Mouse (Mus musculus) liver, adult 2 months (tissue): ENCODE results near the gene Gbx2. TPM values are rescaled to one million over a fixed set of nuclear protein-coding genes. Genes with fewer than 3 reads are reported as not detected.
A peak's percentile ranks its signal among the peaks of the same experiment; 100 is the strongest.

Experiments
- DNase-seq: peaks from one replicate; pipeline ENCODE4 v3.0.0-alpha.2; 2011; ENCODE audit warnings: low read depth, low spot score; ENCODE audit errors: extremely low read depth
- H3K27ac ChIP-seq: fragments of 200-500 bp; replicated peaks from 2 replicates; pipeline ENCODE4 v1.5.1; 2012; ENCODE audit warnings: low read depth, mild to moderate bottlenecking, control low read depth, inconsistent platforms, low read length; ENCODE audit not compliant: insufficient read depth
- H3K27me3 ChIP-seq: fragments of 200-500 bp; 2 replicates; pipeline ENCODE4 v1.6.1; 2012; ENCODE audit warnings: mild to moderate bottlenecking, moderate library complexity, low read length, inconsistent platforms; ENCODE audit not compliant: control insufficient read depth, insufficient read depth
- H3K36me3 ChIP-seq: fragments of 200-500 bp; 2 replicates; pipeline ENCODE4 v1.6.1; 2012; ENCODE audit warnings: low read length, inconsistent platforms; ENCODE audit not compliant: control insufficient read depth, insufficient read depth
- H3K4me1 ChIP-seq: fragments of 200-500 bp; 2 replicates; pipeline ENCODE4 v1.6.1; 2011; ENCODE audit warnings: low read length; ENCODE audit not compliant: control insufficient read depth, insufficient read depth
- H3K4me3 ChIP-seq: fragments of 200-500 bp; 2 replicates; pipeline ENCODE4 v1.5.1; 2011; ENCODE audit warnings: low read depth, mild to moderate bottlenecking, control low read depth, low read length, moderate library complexity; ENCODE audit not compliant: insufficient read depth
- H3K79me2 ChIP-seq: fragments of 200-500 bp; 2 replicates; pipeline ENCODE4 v1.6.1; 2012; ENCODE audit warnings: inconsistent platforms, mild to moderate bottlenecking, low read length, moderate library complexity; ENCODE audit not compliant: control insufficient read depth, insufficient read depth
- H3K9ac ChIP-seq: fragments of 200-500 bp; 2 replicates; pipeline ENCODE4 v1.6.1; 2012; ENCODE audit warnings: low read depth, mild to moderate bottlenecking, control low read depth, inconsistent platforms, low read length
- CTCF ChIP-seq: fragments of 200-500 bp; IDR thresholded peaks from 2 replicates; pipeline ENCODE4 v1.5.1; 2011; ENCODE audit warnings: low read depth, low read length, control low read depth
- POLR2A ChIP-seq: fragments of 200-500 bp; IDR thresholded peaks from 2 replicates; pipeline ENCODE4 v1.6.1; 2011; ENCODE audit warnings: low read length, control low read depth; ENCODE audit not compliant: insufficient read depth; ENCODE audit errors: extremely low read depth
- WGBS: fragments of 180-500 bp; shearing (Covaris S2); methylation state at CpG from one replicate; pipeline ENCODE4 v1.1.7; 2018; 5-methylcytosine and 5-hydroxymethylcytosine counted together
- polyA plus RNA-seq: library from polyadenylated mRNA; depleted of rRNA; stranded (reverse); fragments of >200 nt; gene quantifications from 2 replicates; pipeline ENCODE4 v1.2.3, GENCODE M21; 2012
- total RNA-seq: library from RNA; depleted of rRNA; stranded (reverse); fragments of >200 nt; gene quantifications from 2 replicates; pipeline ENCODE4 v1.2.3, GENCODE M21; 2014

The Gbx2 gene
- total and polyA plus RNA-seq, 2 experiments = not detected

DNA sequence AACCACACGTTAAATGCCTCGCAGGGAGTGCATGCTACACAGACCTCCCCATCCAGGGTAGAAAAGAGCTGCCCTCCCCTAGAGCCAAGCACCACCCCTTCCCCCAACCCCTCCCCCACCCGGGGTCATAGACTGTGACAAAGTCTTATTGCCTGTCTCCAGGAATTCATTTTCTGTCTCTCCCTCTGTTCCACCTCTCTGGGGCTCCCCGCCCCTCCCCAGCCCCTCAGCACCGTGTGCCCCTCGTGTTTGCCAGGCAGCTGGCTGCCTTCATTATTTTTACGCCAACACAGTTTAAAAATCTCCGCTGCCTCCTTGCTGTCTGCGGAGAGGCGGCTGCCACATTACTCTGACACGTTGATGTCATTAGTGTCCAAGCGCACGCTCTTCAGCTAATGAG, 31.1 kb upstream of the Gbx2 start:
- H3K79me2 ChIP-seq = no peaks in the 10 kb centered on the region
- H3K36me3 ChIP-seq = no peaks in the 10 kb centered on the region
- 0 out of 2 replicates have a peak, but pooled peaks cover 3% of the 10 kb centered on the region for H3K27me3 ChIP-seq
- H3K27ac ChIP-seq = no peak overlapping the region
- 40% methylated on average over 13 of the region's 13 CpGs for WGBS
- H3K4me1 ChIP-seq = no peaks in the 10 kb centered on the region
- no peak for TF ChIP-seq POLR2A
- TF ChIP-seq CTCF = no peak
- no peak for DNase-seq
- H3K9ac ChIP-seq = no peak overlapping the region
- H3K4me3 ChIP-seq = no peak overlapping the region

DNA sequence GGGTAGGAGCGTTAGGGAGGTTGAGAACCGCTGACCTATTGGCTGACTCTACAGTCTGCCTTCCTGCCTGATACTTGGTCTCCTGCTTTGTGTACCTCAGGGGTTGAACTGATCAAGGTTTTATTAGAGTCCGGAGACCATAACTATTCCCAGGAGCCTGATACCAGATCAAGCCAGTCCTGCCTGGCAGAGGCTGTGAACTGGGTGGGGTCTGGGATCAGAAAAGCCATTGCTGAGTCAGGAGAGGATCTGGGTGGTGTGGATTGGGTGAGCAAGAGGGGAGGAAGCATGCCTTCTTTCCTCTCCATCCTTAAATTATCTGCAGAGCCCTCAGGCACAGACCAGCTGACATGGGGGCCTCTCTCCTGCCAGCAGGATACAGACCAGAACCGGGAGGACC, 28.4 kb upstream of the Gbx2 start:
- Histone ChIP-seq H3K4me1 (no peaks in the 10 kb centered on the region), H3K79me2 (no peaks in the 10 kb centered on the region), H3K4me3 (no peak overlapping the region), H3K27ac (no peak overlapping the region), H3K27me3 (0 out of 2 replicates have a peak, but pooled peaks cover 3% of the 10 kb centered on the region), H3K9ac (no peak overlapping the region), H3K36me3 (no peaks in the 10 kb centered on the region)
- WGBS = 82% methylated on average over 4 of the region's 4 CpGs
- DNase-seq = no peak
- TF ChIP-seq POLR2A (no peak), CTCF (no peak)

GRCm38 (mm10) chr1:89943202-89943601, 12.2 kb upstream of the Gbx2 start:
- WGBS = 4% methylated on average over 16 of the region's 16 CpGs
- H3K27me3 ChIP-seq = peaks cover 14% of the 10 kb centered on the region; the same call in 1 of the 2 replicates

GRCm38 (mm10) chr1:89942395-89942976, 11.5 kb upstream of the Gbx2 start:
- DNase-seq = no peak
- Histone ChIP-seq H3K4me1 (0 out of 2 replicates have a peak, but pooled peaks cover 1% of the 10 kb centered on the region), H3K27ac (no peak overlapping the region), H3K36me3 (no peaks in the 10 kb centered on the region), H3K4me3 (no peak overlapping the region), H3K79me2 (no peaks in the 10 kb centered on the region), H3K27me3 (peaks cover 16% of the 10 kb centered on the region; the same call in 1 of the 2 replicates), H3K9ac (no peak overlapping the region)
- TF ChIP-seq CTCF (no peak), POLR2A (no peak)
- 18% methylated on average over 15 of the region's 15 CpGs for WGBS

More at GRCm38 (mm10) chr1:89943202-89943601, 12.2 kb upstream of the Gbx2 start:
- 0 out of 2 replicates have a peak, but pooled peaks cover 1% of the 10 kb centered on the region for H3K4me1 ChIP-seq
- H3K9ac ChIP-seq = no peak overlapping the region
- H3K27ac ChIP-seq = no peak overlapping the region
- DNase-seq = peak; percentile 42
- H3K4me3 ChIP-seq = no peak overlapping the region
- TF ChIP-seq POLR2A = no peak
- TF ChIP-seq CTCF = peak; percentile 94
- no peaks in the 10 kb centered on the region for H3K79me2 ChIP-seq
- no peaks in the 10 kb centered on the region for H3K36me3 ChIP-seq

- Histone ChIP-seq H3K27me3 (peaks cover 20% of the 10 kb centered on the region; the same call in 1 of the 2 replicates), H3K79me2 (no peaks in the 10 kb centered on the region), H3K36me3 (no peaks in the 10 kb centered on the region), H3K9ac (no peak overlapping the region), H3K4me3 (no peak overlapping the region), H3K4me1 (0 out of 2 replicates have a peak, but pooled peaks cover 1% of the 10 kb centered on the region), H3K27ac (no peak overlapping the region)
- TF ChIP-seq POLR2A = no peak
- no peak for TF ChIP-seq CTCF
- no peak for DNase-seq
- 7% methylated on average over 40 of the region's 40 CpGs for WGBS
These were observed 10.9 kb upstream of the Gbx2 start for GRCm38 (mm10) chr1:89941701-89942381.
